Mouse (Mus musculus) macrophage (primary cell): ENCODE data around the gene Srrm4. TPM values are rescaled to one million over a fixed set of nuclear protein-coding genes. Genes with fewer than 3 reads are reported as not detected.

ENCODE experiments used
- H3K27ac ChIP-seq: fragments of 350-480 bp; formaldehyde crosslinking; 2 replicates; pipeline ENCODE4 v1.9.0; 2021
- H3K36me3 ChIP-seq: fragments of 350-480 bp; formaldehyde crosslinking; 2 replicates; pipeline ENCODE4 v1.9.0; 2021; ENCODE audit errors: inconsistent target
- H3K4me3 ChIP-seq: fragments of 350-480 bp; formaldehyde crosslinking; 2 replicates; pipeline ENCODE4 v1.9.0; 2021; ENCODE audit errors: inconsistent target
- H3K79me2 ChIP-seq: fragments of 350-480 bp; formaldehyde crosslinking; 2 replicates; pipeline ENCODE4 v1.9.0; 2021; ENCODE audit errors: inconsistent target
- WGBS: methylation state at CpG from one replicate; pipeline ENCODE4 v1.1.7; 2026; ENCODE audit warnings: inconsistent platforms; ENCODE audit not compliant: missing documents; 5-methylcytosine and 5-hydroxymethylcytosine counted together
- polyA plus RNA-seq: library from polyadenylated mRNA; stranded (reverse); fragments of 250-400 nt; gene quantifications from 3 replicates; pipeline ENCODE4 v1.2.4, GENCODE M21; 2018; ENCODE audit warnings: inconsistent platforms

The Srrm4 gene
- polyA plus RNA-seq, 1 experiment from 2014 or later, result not detected

- no peaks in the 10 kb centered on the region for H3K79me2 ChIP-seq
- 82% methylated on average over 8 of the region's 8 CpGs for WGBS
- H3K27ac ChIP-seq, result no peak overlapping the region
- no peak overlapping the region for H3K4me3 ChIP-seq
- no peaks in the 10 kb centered on the region for H3K36me3 ChIP-seq
Measured at GRCm38 (mm10) chr5:116525308-116525707, 66.3 kb downstream of the Srrm4 start.

DNA sequence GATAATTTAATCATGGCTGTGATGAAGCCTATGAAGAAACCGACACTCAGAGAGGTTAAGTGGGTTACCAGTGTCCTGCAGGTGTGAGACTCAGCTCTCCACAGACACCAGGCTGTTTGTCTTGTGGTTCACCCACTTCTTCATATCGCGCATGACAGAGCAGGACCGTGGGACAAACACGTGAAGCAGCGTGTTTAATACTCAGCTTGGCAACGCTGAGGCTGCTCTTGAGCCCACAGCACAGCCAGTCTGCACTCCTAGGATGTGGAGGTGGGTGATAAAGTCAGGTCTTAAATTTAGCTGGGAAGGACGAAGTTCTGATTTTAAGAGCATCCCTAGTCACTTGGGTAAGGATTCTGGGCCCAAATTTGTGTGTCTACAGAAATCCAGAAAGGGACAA, 68.1 kb downstream of the Srrm4 start:
- Histone ChIP-seq H3K79me2 (no peaks in the 10 kb centered on the region), H3K36me3 (no peaks in the 10 kb centered on the region), H3K27ac (no peak overlapping the region), H3K4me3 (no peak overlapping the region)
- WGBS, result 84% methylated on average over 8 of the region's 8 CpGs

- Histone ChIP-seq H3K27ac (no peak overlapping the region), H3K4me3 (no peak overlapping the region), H3K36me3 (no peaks in the 10 kb centered on the region), H3K79me2 (no peaks in the 10 kb centered on the region)
- 36% methylated on average over 9 of the region's 9 CpGs for WGBS
Measured at GRCm38 (mm10) chr5:116523079-116523478, 68.5 kb downstream of the Srrm4 start.

DNA sequence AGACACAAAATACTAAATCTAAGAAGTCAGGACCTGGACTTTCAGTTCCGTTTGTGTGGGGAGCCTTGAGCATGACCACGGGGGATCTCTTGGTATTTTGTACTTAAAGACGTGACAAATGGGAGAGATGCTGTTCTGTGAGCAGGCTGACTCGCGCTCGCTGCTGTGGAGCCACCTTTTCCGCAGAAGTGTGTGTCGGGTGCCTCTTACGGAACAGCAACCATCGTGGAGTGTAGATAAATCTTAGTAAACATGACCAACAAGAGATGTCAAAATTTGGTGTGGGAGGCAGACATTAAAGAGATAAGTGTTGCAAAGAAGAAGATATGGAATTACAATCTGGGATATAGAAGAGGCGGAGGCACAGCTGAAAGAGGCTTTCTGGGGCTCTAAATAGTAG, 69.3 kb downstream of the Srrm4 start:
- WGBS, result 85% methylated on average over 11 of the region's 11 CpGs

GRCm38 (mm10) chr5:116518047-116518446, 73.6 kb downstream of the Srrm4 start:
- H3K27ac ChIP-seq, result no peak overlapping the region
- H3K79me2 ChIP-seq, result no peaks in the 10 kb centered on the region
- no peak overlapping the region for H3K4me3 ChIP-seq
- 32% methylated on average over 4 of the region's 4 CpGs for WGBS
- H3K36me3 ChIP-seq, result no peaks in the 10 kb centered on the region

More for the DNA sequence above, 69.3 kb downstream of the Srrm4 start:
- H3K36me3 ChIP-seq, result no peaks in the 10 kb centered on the region
- H3K79me2 ChIP-seq, result no peaks in the 10 kb centered on the region
- no peak overlapping the region for H3K4me3 ChIP-seq
- H3K27ac ChIP-seq, result no peak overlapping the region

- Histone ChIP-seq H3K4me3 (no peak overlapping the region), H3K36me3 (no peaks in the 10 kb centered on the region), H3K27ac (no peak overlapping the region), H3K79me2 (no peaks in the 10 kb centered on the region)
- 81% methylated on average over 4 of the region's 4 CpGs for WGBS
Measured at GRCm38 (mm10) chr5:116512135-116512534, 79.5 kb downstream of the Srrm4 start.

DNA sequence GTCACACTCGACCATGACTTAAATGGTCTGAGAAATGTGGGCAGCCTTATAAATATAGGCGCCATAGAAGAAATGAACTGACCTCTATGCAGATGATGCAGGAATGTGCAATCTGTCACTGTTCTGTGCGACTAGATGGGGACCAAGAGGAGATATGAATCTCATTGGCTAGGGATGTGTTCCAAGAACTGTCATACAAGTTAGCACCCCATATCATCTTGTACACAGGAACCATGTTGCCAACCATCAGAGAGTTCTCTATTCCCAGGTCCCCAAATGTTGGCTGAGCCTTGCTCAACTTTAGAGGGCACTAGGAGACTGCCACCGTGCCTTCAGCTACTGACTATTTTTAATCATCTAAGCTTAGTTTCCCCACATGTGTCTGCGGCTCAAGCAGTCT, 81.4 kb downstream of the Srrm4 start:
- 86% methylated on average over 5 of the region's 5 CpGs for WGBS
- H3K4me3 ChIP-seq, result no peak overlapping the region
- H3K27ac ChIP-seq, result no peak overlapping the region
- no peaks in the 10 kb centered on the region for H3K79me2 ChIP-seq
- H3K36me3 ChIP-seq, result no peaks in the 10 kb centered on the region

DNA sequence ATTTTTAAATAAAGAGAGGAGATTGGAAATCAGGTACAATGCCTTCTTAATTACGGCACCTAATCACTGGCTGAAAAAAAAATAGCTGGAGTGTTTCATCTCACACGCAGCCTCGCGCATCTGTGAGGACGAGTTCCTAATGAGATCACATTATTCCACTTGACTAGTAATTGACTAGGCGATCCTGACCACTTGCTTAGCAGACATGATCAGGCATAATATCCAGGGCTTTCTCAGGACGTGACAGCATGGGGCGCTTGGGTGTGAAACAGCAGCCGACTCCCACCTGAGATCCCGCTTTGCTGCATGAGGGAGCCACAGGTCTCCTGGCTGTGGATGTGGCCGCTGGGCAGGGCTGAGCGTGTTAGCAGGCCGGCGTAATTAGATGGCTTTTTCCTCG, 90.3 kb downstream of the Srrm4 start:
- no peak overlapping the region for H3K27ac ChIP-seq
- no peaks in the 10 kb centered on the region for H3K79me2 ChIP-seq
- WGBS, result 80% methylated on average over 15 of the region's 15 CpGs
- no peak overlapping the region for H3K4me3 ChIP-seq
- H3K36me3 ChIP-seq, result no peaks in the 10 kb centered on the region

DNA sequence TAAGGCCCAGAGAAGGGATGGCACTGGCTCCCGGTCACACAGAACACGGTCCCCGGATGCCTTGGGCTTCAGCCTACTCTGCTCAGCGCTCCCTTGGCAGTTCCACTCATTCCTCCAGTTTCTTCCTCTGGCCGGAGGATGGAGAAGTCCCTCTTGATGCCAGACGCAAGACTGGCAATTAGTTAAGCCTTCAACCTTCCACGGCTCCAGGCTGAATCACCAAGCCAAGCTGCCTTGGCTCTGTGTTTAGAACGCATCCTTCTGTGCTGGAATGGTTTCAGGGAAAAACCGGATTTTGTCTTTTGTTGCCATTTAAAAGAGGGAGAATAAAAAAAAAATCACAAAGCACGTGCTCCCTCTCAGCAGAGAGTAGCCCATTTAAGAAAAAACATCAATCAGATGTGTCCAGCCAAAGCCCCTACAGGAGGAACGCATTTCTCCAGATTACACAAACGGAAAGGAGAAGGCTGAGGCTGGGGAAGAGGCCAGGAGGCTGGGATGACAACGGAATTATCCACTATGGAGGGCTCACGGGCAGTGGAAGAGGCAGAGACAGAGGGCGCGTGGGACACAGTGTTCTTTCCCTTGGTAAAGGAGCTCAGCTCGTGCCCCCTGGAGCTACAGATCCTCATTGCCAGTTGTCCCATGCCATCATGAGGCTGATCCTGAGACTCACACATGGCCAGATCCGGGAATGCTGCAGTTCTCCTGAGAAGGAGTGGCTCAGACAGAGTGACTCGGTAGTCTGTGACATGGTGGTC, 92.6 kb downstream of the Srrm4 start:
- H3K36me3 ChIP-seq, result no peaks in the 10 kb centered on the region
- no peak overlapping the region for H3K4me3 ChIP-seq
- H3K27ac ChIP-seq, result no peak overlapping the region
- 86% methylated on average over 19 of the region's 19 CpGs for WGBS
- H3K79me2 ChIP-seq, result no peaks in the 10 kb centered on the region

GRCm38 (mm10) chr5:116497866-116498265, 93.8 kb downstream of the Srrm4 start:
- 76% methylated on average over 5 of the region's 5 CpGs for WGBS
- Histone ChIP-seq H3K36me3 (no peaks in the 10 kb centered on the region), H3K27ac (no peak overlapping the region), H3K79me2 (no peaks in the 10 kb centered on the region), H3K4me3 (no peak overlapping the region)

DNA sequence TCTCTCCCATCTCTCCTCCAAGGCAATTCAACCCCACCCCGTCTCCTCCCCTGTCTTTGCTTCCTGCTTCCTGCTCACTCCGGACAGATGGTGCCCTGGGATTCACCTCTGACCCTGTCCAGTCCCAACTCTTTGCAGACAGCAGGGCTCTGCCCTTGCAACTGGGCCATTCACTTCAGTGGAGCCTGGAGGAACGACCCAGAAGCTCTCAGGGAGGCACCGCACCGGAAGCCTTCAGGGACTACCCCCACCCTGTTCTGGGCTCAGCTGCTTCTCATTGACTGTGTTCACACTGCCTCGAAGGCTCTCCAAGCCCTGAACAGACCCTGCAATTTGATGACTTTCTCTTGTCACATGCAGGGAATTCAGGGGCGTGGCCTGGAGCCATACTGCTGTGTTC, 94.4 kb downstream of the Srrm4 start:
- Histone ChIP-seq H3K36me3 (no peaks in the 10 kb centered on the region), H3K27ac (no peak overlapping the region), H3K4me3 (no peak overlapping the region), H3K79me2 (no peaks in the 10 kb centered on the region)
- WGBS, result 19% methylated on average over 7 of the region's 7 CpGs

GRCm38 (mm10) chr5:116496717-116497116, 94.9 kb downstream of the Srrm4 start:
- WGBS, result 0% methylated on average over 2 of the region's 2 CpGs
- H3K36me3 ChIP-seq, result no peaks in the 10 kb centered on the region
- no peaks in the 10 kb centered on the region for H3K79me2 ChIP-seq
- H3K4me3 ChIP-seq, result no peak overlapping the region
- H3K27ac ChIP-seq, result no peak overlapping the region

GRCm38 (mm10) chr5:116495466-116495865, 96.2 kb downstream of the Srrm4 start:
- Histone ChIP-seq H3K79me2 (no peaks in the 10 kb centered on the region), H3K36me3 (no peaks in the 10 kb centered on the region), H3K27ac (no peak overlapping the region), H3K4me3 (no peak overlapping the region)
- 87% methylated on average over 9 of the region's 9 CpGs for WGBS

DNA sequence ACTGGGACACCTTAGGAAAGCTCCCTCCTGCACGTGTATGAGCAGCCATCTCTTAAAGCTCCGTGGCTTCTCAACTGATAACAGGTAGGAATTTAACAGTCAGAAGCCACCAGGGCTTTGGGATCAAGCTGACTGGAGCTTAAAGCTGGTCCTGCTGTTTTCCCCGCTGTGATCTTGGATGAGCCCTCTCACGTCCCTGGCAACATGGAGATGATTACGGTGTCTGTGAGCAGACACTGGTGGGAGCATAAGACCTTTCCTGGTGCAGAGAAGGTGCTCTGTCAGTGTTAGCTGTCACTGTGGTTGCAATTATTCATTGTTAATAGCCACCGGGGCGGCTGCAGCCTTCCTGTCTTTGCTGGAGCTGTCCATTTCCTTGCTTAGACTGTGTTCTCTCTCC, 97.2 kb downstream of the Srrm4 start:
- Histone ChIP-seq H3K79me2 (no peaks in the 10 kb centered on the region), H3K27ac (no peak overlapping the region), H3K36me3 (no peaks in the 10 kb centered on the region), H3K4me3 (no peak overlapping the region)
- 54% methylated on average over 7 of the region's 7 CpGs for WGBS

- 82% methylated on average over 3 of the region's 3 CpGs for WGBS
- H3K36me3 ChIP-seq, result no peaks in the 10 kb centered on the region
- H3K4me3 ChIP-seq, result no peak overlapping the region
- no peaks in the 10 kb centered on the region for H3K79me2 ChIP-seq
- no peak overlapping the region for H3K27ac ChIP-seq
Measured at GRCm38 (mm10) chr5:116492726-116493125, 98.9 kb downstream of the Srrm4 start.
